Mouse (Mus musculus) G1E (cell line): ENCODE measurements around the gene AU022252.

Source experiments
- CTCF ChIP-seq: IDR thresholded peaks from 2 replicates; pipeline ENCODE4 v1.5.1; 2012; ENCODE audit warnings: low read depth, low read length, inconsistent platforms, mixed read lengths
- GATA1 ChIP-seq: IDR thresholded peaks from 2 replicates; pipeline ENCODE4 v1.6.1; 2012; ENCODE audit warnings: borderline replicate concordance, low read length, inconsistent platforms, mixed read lengths
- POLR2AphosphoS5 ChIP-seq: IDR thresholded peaks from 2 replicates; pipeline ENCODE4 v1.6.1; 2012; ENCODE audit warnings: low read depth, low read length, inconsistent platforms; ENCODE audit not compliant: insufficient replicate concordance

GRCm38 (mm10) chr4:119204672-119205071 is 27.8 kb downstream of the AU022252 start:
- TF ChIP-seq CTCF (peak; percentile 77), GATA1 (no peak), POLR2AphosphoS5 (no peak)
